Mouse (Mus musculus): ENCODE results near the gene Hcfc1r1. TPM values are rescaled to one million over a fixed set of nuclear protein-coding genes. Genes with fewer than 3 reads are reported as not detected.
A peak's percentile ranks its signal among the peaks of the same experiment; 100 is the strongest.

The Hcfc1r1 gene
- polyA plus RNA-seq, 1 experiment from 2014 or later = 147 TPM

DNA sequence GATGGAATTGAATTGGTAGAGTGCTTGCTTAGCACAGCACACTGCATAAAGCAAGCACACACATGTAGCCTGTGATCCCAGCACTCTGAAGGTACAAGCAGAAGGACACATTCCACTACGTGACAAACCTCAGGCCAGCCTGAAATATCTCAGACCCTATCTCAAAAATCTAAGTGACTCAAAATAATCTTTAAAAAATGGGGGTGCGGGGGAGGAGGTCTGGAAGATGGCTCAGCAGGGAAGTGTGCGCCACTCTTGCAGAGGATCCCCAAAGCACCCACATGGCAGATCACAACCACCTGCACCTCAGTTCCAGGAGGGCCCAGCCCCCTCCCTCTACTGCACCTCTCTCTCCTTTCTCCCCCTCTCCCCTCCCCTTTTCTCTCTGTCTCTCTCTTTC is 1.9 kb upstream of the Hcfc1r1 start:
- 95% methylated on average over 3 of the region's 3 CpGs for WGBS
- Histone ChIP-seq H3K4me1 (ENCODE audit: control insufficient read depth, insufficient read depth, low read length) (peaks cover 6% of the 10 kb centered on the region; the same call in 1 of the 2 replicates), H3K27ac (ENCODE audit: low read depth, low read length) (no peak overlapping the region), H3K36me3 (ENCODE audit: control insufficient read depth, insufficient read depth, low read length) (peaks cover 5% of the 10 kb centered on the region; the same call in 1 of the 2 replicates), H3K4me3 (ENCODE audit: low read depth, low read length) (no peak overlapping the region), H3K9ac (replicated peaks; ENCODE audit: low read depth, low read length) (no peak overlapping the region), H3K9me3 (ENCODE audit: control insufficient read depth, low read length) (no peaks in the 10 kb centered on the region), H3K27me3 (ENCODE audit: control insufficient read depth, insufficient read depth, low read length) (peaks cover 4% of the 10 kb centered on the region; the same call in 1 of the 2 replicates), H3K4me2 (ENCODE audit: low read depth, low read length) (no peak overlapping the region)
- no peak for ATAC-seq (ENCODE audit: low read depth)

DNA sequence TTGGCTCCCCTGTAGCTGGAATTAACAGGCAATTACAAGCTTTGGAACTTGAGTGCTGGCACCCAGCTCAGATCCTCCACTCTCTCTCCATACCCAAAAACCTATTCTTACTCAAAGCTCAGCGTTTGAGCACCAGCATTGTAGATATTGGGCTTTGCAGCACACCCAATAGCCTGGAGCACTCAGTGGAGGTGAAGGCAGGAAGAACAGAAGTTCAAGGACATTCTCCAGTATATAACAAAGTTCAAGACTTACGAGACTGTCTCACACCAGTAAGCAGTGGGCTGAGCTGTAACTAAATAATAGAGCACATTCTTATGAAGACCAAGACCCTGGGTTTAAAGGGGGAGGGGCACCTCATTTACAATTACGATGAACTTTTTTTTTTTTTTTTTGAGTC is 635 bp upstream of the Hcfc1r1 start:
- Histone ChIP-seq H3K9me3 (ENCODE audit: control insufficient read depth, low read length) (no peaks in the 10 kb centered on the region), H3K27me3 (ENCODE audit: control insufficient read depth, insufficient read depth, low read length) (peaks cover 4% of the 10 kb centered on the region; the same call in 1 of the 2 replicates), H3K36me3 (ENCODE audit: control insufficient read depth, insufficient read depth, low read length) (peaks cover 5% of the 10 kb centered on the region; the same call in 1 of the 2 replicates), H3K27ac (ENCODE audit: low read depth, low read length) (no peak overlapping the region), H3K4me2 (ENCODE audit: low read depth, low read length) (peak overlapping the region; percentile 56), H3K4me3 (ENCODE audit: low read depth, low read length) (peak overlapping the region; percentile 59), H3K4me1 (ENCODE audit: control insufficient read depth, insufficient read depth, low read length) (peaks cover 10% of the 10 kb centered on the region; the same call in 1 of the 2 replicates), H3K9ac (replicated peaks; ENCODE audit: low read depth, low read length) (no peak overlapping the region)
- no peak for ATAC-seq (ENCODE audit: low read depth)
- 72% methylated on average over 3 of the region's 3 CpGs for WGBS

DNA sequence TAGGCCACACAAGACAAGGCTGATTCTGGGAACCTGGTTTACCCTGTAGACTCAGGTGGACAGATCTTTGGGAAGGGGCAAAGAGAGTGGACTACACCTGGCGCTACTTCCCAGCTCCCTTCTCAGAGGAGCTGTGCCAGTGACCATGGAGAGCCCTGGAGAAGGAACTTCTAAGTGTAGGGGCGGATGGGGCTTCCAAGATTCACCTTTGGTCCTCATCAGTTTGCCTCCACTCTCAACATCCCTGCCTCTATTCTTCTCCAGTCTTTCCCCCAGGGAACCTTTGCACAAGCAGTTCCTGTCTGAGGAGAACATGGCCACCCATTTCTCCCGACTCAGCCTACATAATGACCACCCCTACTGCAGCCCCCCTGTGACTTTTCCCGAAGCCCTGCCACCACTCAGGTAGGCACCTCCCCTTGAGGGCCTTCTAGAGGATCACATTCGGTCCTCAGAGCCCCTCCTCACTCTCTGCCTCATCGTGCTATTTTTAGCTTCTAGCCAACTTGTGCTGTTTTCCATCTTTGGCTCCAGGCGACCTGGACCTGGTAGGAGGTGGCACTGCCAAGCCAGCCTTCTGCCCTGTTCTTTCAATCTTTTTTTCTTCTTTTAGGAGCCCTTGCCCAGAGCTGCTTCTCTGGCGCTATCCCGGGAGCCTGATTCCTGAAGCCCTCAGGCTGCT is 1.0 kb downstream of the Hcfc1r1 start:
- peak overlapping the region; percentile 56 for H3K4me2 ChIP-seq (ENCODE audit: low read depth, low read length)
- H3K36me3 ChIP-seq (ENCODE audit: control insufficient read depth, insufficient read depth, low read length) = no peaks in the 10 kb centered on the region
- H3K9ac ChIP-seq (replicated peaks; ENCODE audit: low read depth, low read length) = peak overlapping the region; percentile 69
- no peak overlapping the region for H3K27ac ChIP-seq (ENCODE audit: low read depth, low read length)
- no peaks in the 10 kb centered on the region for H3K9me3 ChIP-seq (ENCODE audit: control insufficient read depth, low read length)
- H3K27me3 ChIP-seq (ENCODE audit: control insufficient read depth, insufficient read depth, low read length) = peaks cover 9% of the 10 kb centered on the region
- H3K4me1 ChIP-seq (ENCODE audit: control insufficient read depth, insufficient read depth, low read length) = peaks cover 10% of the 10 kb centered on the region; the same call in 1 of the 2 replicates
- WGBS = 44% methylated on average over 9 of the region's 9 CpGs
- peak; percentile 4; the same call in 1 of the 2 replicates for ATAC-seq (ENCODE audit: low read depth)
- H3K4me3 ChIP-seq (ENCODE audit: low read depth, low read length) = peak overlapping the region; percentile 59

DNA sequence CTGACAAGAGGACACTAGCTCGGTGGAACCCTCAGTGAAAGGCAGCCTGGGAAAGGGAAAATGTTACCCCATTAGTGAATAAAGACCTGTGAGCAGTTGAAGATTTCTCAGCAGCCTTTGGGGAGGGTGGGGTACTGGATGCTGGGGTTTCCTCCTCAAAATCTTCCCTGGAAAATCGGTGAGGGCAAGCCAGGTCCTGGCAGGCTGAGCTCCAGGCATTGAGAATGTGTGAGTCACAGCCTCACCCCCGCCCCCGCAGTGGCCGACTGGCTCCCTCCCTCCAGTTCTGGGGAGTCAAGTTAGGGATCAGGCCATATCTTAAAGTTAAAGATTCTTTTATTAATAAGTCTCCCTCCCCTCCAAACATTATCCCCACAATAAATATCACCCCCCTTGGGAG is 1.7 kb downstream of the Hcfc1r1 start:
- no peaks in the 10 kb centered on the region for H3K9me3 ChIP-seq (ENCODE audit: control insufficient read depth, low read length)
- H3K36me3 ChIP-seq (ENCODE audit: control insufficient read depth, insufficient read depth, low read length) = no peaks in the 10 kb centered on the region
- no peak for ATAC-seq (ENCODE audit: low read depth)
- H3K4me1 ChIP-seq (ENCODE audit: control insufficient read depth, insufficient read depth, low read length) = peaks cover 10% of the 10 kb centered on the region; the same call in 1 of the 2 replicates
- no peak overlapping the region for H3K27ac ChIP-seq (ENCODE audit: low read depth, low read length)
- WGBS = 38% methylated on average over 5 of the region's 5 CpGs
- H3K27me3 ChIP-seq (ENCODE audit: control insufficient read depth, insufficient read depth, low read length) = peaks cover 9% of the 10 kb centered on the region
- no peak overlapping the region for H3K4me3 ChIP-seq (ENCODE audit: low read depth, low read length)
- no peak overlapping the region for H3K9ac ChIP-seq (replicated peaks; ENCODE audit: low read depth, low read length)
- H3K4me2 ChIP-seq (ENCODE audit: low read depth, low read length) = no peak overlapping the region

DNA sequence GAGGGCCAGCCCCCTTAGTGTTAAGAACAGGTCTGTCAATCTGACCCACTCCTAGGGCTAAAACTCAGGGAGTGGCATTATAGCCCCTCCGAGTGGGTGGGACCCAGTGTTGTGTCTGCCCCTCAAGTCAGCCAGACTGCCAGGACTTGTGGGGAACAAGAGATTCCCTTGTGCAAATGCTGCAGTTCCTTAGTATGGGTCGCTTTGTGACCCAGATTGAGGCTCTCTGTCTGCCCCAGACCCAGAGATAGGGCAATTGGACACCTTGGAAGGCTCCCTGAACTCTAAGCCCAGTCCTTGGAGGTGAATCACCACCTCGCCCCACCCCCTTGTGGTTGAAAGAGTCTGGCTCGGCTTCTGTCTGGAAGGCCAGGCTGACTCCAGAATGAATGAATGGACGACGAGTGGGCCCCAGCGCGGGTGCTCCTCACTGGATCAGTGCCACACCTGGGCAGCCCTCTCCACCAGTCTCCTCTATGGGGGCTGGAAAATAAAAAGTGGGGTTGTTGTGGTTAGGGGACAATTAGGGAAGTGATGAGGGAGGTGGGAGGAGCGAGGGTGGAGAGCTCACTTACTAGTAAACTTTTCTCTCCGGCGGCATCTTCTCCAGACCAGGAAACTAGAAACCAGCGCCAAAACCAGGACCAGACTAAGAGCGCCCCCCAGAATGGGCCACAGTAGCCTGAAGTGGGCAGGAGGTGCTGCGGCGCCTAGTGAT is 2.3 kb downstream of the Hcfc1r1 start:
- peaks cover 10% of the 10 kb centered on the region; the same call in 1 of the 2 replicates for H3K4me1 ChIP-seq (ENCODE audit: control insufficient read depth, insufficient read depth, low read length)
- H3K27ac ChIP-seq (ENCODE audit: low read depth, low read length) = no peak overlapping the region
- 10% methylated on average over 15 of the region's 15 CpGs for WGBS
- no peak for ATAC-seq (ENCODE audit: low read depth)
- peak overlapping the region; percentile 82; the same call in 1 of the 2 replicates for H3K4me2 ChIP-seq (ENCODE audit: low read depth, low read length)
- no peak overlapping the region; the same call in 1 of the 2 replicates for H3K4me3 ChIP-seq (ENCODE audit: low read depth, low read length)
- peaks cover 13% of the 10 kb centered on the region for H3K27me3 ChIP-seq (ENCODE audit: control insufficient read depth, insufficient read depth, low read length)
- H3K9me3 ChIP-seq (ENCODE audit: control insufficient read depth, low read length) = no peaks in the 10 kb centered on the region
- H3K36me3 ChIP-seq (ENCODE audit: control insufficient read depth, insufficient read depth, low read length) = no peaks in the 10 kb centered on the region
- H3K9ac ChIP-seq (replicated peaks; ENCODE audit: low read depth, low read length) = no peak overlapping the region

DNA sequence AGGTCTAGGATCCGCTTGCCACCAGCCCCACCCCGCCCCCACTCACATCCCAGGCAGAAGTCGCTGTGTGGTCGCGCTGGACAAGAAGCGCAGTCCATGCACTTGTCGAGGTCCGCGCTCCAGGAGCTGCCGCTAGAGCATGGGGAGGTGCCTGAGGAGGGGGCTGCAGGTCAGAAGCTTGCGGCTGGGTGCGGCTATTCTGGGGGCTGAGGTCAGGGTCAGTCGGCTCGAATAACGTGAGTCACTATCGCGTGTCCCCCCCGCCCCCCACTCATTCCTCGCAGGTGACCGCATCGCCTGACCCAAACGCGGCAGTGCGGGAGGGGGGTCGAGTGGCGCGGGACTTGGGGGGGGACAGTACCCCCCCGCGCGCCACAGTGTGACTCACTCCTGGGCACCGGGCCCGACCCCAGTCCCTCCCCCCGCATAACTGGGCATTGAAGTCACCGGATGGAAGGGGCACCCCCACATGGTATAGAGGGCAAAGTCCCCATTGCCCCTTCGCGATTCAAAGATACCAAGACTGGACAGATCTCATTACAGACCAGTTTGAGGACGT is 3.2 kb downstream of the Hcfc1r1 start:
- ATAC-seq (ENCODE audit: low read depth) = no peak
- Histone ChIP-seq H3K9me3 (ENCODE audit: control insufficient read depth, low read length) (no peaks in the 10 kb centered on the region), H3K4me2 (ENCODE audit: low read depth, low read length) (peak overlapping the region; percentile 82), H3K4me1 (ENCODE audit: control insufficient read depth, insufficient read depth, low read length) (peaks cover 10% of the 10 kb centered on the region; the same call in 1 of the 2 replicates), H3K27me3 (ENCODE audit: control insufficient read depth, insufficient read depth, low read length) (peaks cover 20% of the 10 kb centered on the region), H3K4me3 (ENCODE audit: low read depth, low read length) (peak overlapping the region; percentile 39), H3K36me3 (ENCODE audit: control insufficient read depth, insufficient read depth, low read length) (no peaks in the 10 kb centered on the region), H3K9ac (replicated peaks; ENCODE audit: low read depth, low read length) (peak overlapping the region; percentile 37; the same call in 1 of the 2 replicates), H3K27ac (ENCODE audit: low read depth, low read length) (no peak overlapping the region)
- WGBS = 3% methylated on average over 37 of the region's 37 CpGs

DNA sequence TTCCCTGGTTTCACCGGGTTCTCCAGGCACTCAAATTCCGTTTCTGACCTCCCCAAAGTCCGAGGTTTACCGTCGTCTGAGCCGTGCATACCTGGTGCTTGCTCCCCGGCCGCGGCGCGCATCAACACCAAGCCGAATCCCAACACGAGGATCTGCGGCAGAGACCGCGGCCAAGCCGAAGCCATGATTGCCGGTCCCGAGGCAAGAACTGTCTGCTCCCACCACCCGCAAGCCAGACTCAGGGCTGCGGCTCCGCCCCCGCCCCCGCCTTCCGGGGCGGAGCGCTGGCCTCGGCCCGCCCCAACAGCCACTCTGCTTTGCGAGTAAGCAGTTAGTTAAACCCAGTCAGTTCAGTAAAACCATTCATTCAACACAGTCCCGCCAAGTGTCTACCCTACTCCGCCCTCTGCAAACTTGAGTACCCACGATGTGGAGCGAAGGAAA is 3.9 kb downstream of the Hcfc1r1 start, which contains the start of gene Tnfrsf12a:
Gene Tnfrsf12a, minus strand, starts transcription at position 233 of the 444 bp plus-strand sequence.
- Histone ChIP-seq H3K27ac (ENCODE audit: low read depth, low read length) (no peak within 1 kb of the TSS; the same call in 1 of the 2 replicates), H3K27me3 (ENCODE audit: control insufficient read depth, insufficient read depth, low read length) (peaks cover 22% of the 10 kb centered on the region), H3K4me1 (ENCODE audit: control insufficient read depth, insufficient read depth, low read length) (peaks cover 10% of the 10 kb centered on the region; the same call in 1 of the 2 replicates), H3K4me2 (ENCODE audit: low read depth, low read length) (peak within 1 kb of the TSS; percentile 82), H3K9me3 (ENCODE audit: control insufficient read depth, low read length) (no peaks in the 10 kb centered on the region), H3K36me3 (ENCODE audit: control insufficient read depth, insufficient read depth, low read length) (no peaks in the 10 kb centered on the region), H3K4me3 (ENCODE audit: low read depth, low read length) (peak within 1 kb of the TSS; percentile 39), H3K9ac (replicated peaks; ENCODE audit: low read depth, low read length) (peak within 1 kb of the TSS; percentile 37; the same call in 1 of the 2 replicates)
- ATAC-seq (ENCODE audit: low read depth) = no peak
- under 1% methylated on average over 34 of the region's 34 CpGs for WGBS

DNA sequence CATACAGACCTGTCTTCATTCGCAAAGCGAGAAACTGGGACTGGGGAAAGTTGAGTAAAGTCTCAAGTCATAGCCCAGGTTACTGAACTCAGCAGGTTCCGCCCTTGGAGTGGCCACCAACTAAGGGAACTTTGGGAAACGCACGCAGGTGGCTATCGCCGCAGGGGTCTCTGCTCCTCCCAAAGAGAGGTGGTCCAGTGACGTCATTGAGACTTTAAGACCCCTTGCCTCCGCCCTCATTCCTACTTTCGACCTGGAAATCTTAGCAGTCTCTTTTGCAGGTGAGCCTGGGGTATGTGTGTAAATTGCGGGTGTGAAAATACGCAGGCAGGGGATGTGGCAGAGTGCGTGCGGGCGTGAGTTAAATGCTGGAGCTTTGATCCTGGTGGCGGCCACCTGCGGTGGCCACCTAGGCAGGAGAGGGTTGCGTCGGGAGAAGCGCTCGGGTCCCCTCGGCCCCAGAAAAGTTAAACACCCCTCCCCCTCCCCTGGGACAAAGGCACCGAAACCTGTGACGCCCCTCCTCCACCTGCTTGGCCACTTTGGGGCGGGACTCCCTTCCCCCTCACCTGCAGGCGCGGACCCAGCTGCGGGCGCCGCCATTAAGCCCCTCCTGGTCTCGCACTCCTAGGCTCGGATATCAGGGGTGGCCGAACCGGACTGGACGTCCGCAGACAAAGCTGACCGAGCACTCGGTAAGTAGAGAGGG is 5.9 kb downstream of the Hcfc1r1 start, which contains the start of gene Cldn6:
Gene Cldn6, plus strand, starts transcription at position 123 of the 709 bp plus-strand sequence.
- Histone ChIP-seq H3K27ac (ENCODE audit: low read depth, low read length) (no peak within 1 kb of the TSS), H3K4me3 (ENCODE audit: low read depth, low read length) (no peak within 1 kb of the TSS), H3K4me1 (ENCODE audit: control insufficient read depth, insufficient read depth, low read length) (peaks cover 10% of the 10 kb centered on the region; the same call in 1 of the 2 replicates), H3K4me2 (ENCODE audit: low read depth, low read length) (no peak within 1 kb of the TSS), H3K9me3 (ENCODE audit: control insufficient read depth, low read length) (no peaks in the 10 kb centered on the region), H3K36me3 (ENCODE audit: control insufficient read depth, insufficient read depth, low read length) (no peaks in the 10 kb centered on the region), H3K27me3 (ENCODE audit: control insufficient read depth, insufficient read depth, low read length) (peaks cover 36% of the 10 kb centered on the region), H3K9ac (replicated peaks; ENCODE audit: low read depth, low read length) (no peak within 1 kb of the TSS)
- WGBS = 3% methylated on average over 37 of the region's 38 CpGs
- ATAC-seq (ENCODE audit: low read depth) = no peak

Data from neural tube, embryonic 14.5 days (tissue).